Mouse (Mus musculus): Measurements from ENCODE around the gene Ddx27. TPM values are rescaled to one million over a fixed set of nuclear protein-coding genes. Genes with fewer than 3 reads are reported as not detected.
A peak's percentile ranks its signal among the peaks of the same experiment; 100 is the strongest.

The Ddx27 gene
- polyA plus RNA-seq, 1 experiment from 2014 or later = 34.9 TPM

GRCm38 (mm10) chr2:167063906-167064496 lies 49.0 kb downstream of the Ddx27 start:
- Histone ChIP-seq H3K27me3 (replicated peaks; ENCODE audit: control insufficient read depth, insufficient read depth, low read length) (no peaks in the 10 kb centered on the region), H3K27ac (ENCODE audit: low read depth, low read length) (peak overlapping the region; percentile 80)

GRCm38 (mm10) chr2:167064601-167065295 lies 49.8 kb downstream of the Ddx27 start:
- Histone ChIP-seq H3K4me3 (ENCODE audit: low read length) (peak overlapping the region; percentile 91), H3K9ac (ENCODE audit: low read depth, low read length) (peak overlapping the region; percentile 46; the same call in 1 of the 2 replicates), H3K36me3 (ENCODE audit: control insufficient read depth, insufficient read depth, low read length) (peaks cover 14% of the 10 kb centered on the region), H3K4me1 (ENCODE audit: control insufficient read depth, insufficient read depth, low read depth, low read length) (peaks cover 30% of the 10 kb centered on the region), H3K27ac (ENCODE audit: low read depth, low read length) (no peak overlapping the region), H3K27me3 (replicated peaks; ENCODE audit: control insufficient read depth, insufficient read depth, low read length) (no peaks in the 10 kb centered on the region), H3K4me2 (ENCODE audit: low read length) (peak overlapping the region; percentile 79), H3K9me3 (ENCODE audit: control insufficient read depth, low read length) (no peaks in the 10 kb centered on the region)
- WGBS = 21% methylated on average over 9 of the region's 9 CpGs
- no peak for ATAC-seq

More at GRCm38 (mm10) chr2:167063906-167064496, 49.0 kb downstream of the Ddx27 start:
- H3K9ac ChIP-seq (ENCODE audit: low read depth, low read length) = peak overlapping the region; percentile 97
- peak overlapping the region; percentile 91 for H3K4me3 ChIP-seq (ENCODE audit: low read length)
- no peak for ATAC-seq
- 0% methylated on average over 7 of the region's 7 CpGs for WGBS
- H3K4me1 ChIP-seq (ENCODE audit: control insufficient read depth, insufficient read depth, low read depth, low read length) = peaks cover 30% of the 10 kb centered on the region
- peak overlapping the region; percentile 79 for H3K4me2 ChIP-seq (ENCODE audit: low read length)
- peaks cover 14% of the 10 kb centered on the region for H3K36me3 ChIP-seq (ENCODE audit: control insufficient read depth, insufficient read depth, low read length)
- no peaks in the 10 kb centered on the region for H3K9me3 ChIP-seq (ENCODE audit: control insufficient read depth, low read length)

GRCm38 (mm10) chr2:167066031-167066430 lies 51.0 kb downstream of the Ddx27 start:
- no peaks in the 10 kb centered on the region for H3K9me3 ChIP-seq (ENCODE audit: control insufficient read depth, low read length)
- no peak overlapping the region for H3K27ac ChIP-seq (ENCODE audit: low read depth, low read length)
- H3K36me3 ChIP-seq (ENCODE audit: control insufficient read depth, insufficient read depth, low read length) = peaks cover 14% of the 10 kb centered on the region
- H3K4me3 ChIP-seq (ENCODE audit: low read length) = no peak overlapping the region
- no peak overlapping the region for H3K4me2 ChIP-seq (ENCODE audit: low read length)
- WGBS = 64% methylated on average over 1 of the region's 1 CpGs
- H3K4me1 ChIP-seq (ENCODE audit: control insufficient read depth, insufficient read depth, low read depth, low read length) = peaks cover 30% of the 10 kb centered on the region
- no peak for ATAC-seq
- H3K27me3 ChIP-seq (replicated peaks; ENCODE audit: control insufficient read depth, insufficient read depth, low read length) = no peaks in the 10 kb centered on the region
- H3K9ac ChIP-seq (ENCODE audit: low read depth, low read length) = no peak overlapping the region

GRCm38 (mm10) chr2:167066528-167067516 lies 51.8 kb downstream of the Ddx27 start:
- 31% methylated on average over 6 of the region's 6 CpGs for WGBS
- H3K27me3 ChIP-seq (replicated peaks; ENCODE audit: control insufficient read depth, insufficient read depth, low read length) = no peaks in the 10 kb centered on the region
- no peak overlapping the region for H3K9ac ChIP-seq (ENCODE audit: low read depth, low read length)
- H3K36me3 ChIP-seq (ENCODE audit: control insufficient read depth, insufficient read depth, low read length) = peaks cover 14% of the 10 kb centered on the region
- H3K27ac ChIP-seq (ENCODE audit: low read depth, low read length) = no peak overlapping the region
- ATAC-seq = no peak
- H3K4me1 ChIP-seq (ENCODE audit: control insufficient read depth, insufficient read depth, low read depth, low read length) = peaks cover 25% of the 10 kb centered on the region
- H3K4me2 ChIP-seq (ENCODE audit: low read length) = no peak overlapping the region
- H3K9me3 ChIP-seq (ENCODE audit: control insufficient read depth, low read length) = no peaks in the 10 kb centered on the region
- no peak overlapping the region for H3K4me3 ChIP-seq (ENCODE audit: low read length)

- 54% methylated on average over 6 of the region's 6 CpGs for WGBS
- no peak overlapping the region for H3K27ac ChIP-seq (ENCODE audit: low read depth, low read length)
These were observed 52.6 kb downstream of the Ddx27 start for GRCm38 (mm10) chr2:167067575-167067974.

GRCm38 (mm10) chr2:167070341-167070740 lies 55.3 kb downstream of the Ddx27 start:
- no peak overlapping the region for H3K4me3 ChIP-seq (ENCODE audit: low read length)
- peaks cover 19% of the 10 kb centered on the region for H3K4me1 ChIP-seq (ENCODE audit: control insufficient read depth, insufficient read depth, low read depth, low read length)
- no peak overlapping the region for H3K27ac ChIP-seq (ENCODE audit: low read depth, low read length)
- no peak for ATAC-seq
- no peak overlapping the region for H3K4me2 ChIP-seq (ENCODE audit: low read length)
- no peaks in the 10 kb centered on the region for H3K9me3 ChIP-seq (ENCODE audit: control insufficient read depth, low read length)
- no peaks in the 10 kb centered on the region for H3K27me3 ChIP-seq (replicated peaks; ENCODE audit: control insufficient read depth, insufficient read depth, low read length)
- peaks cover 10% of the 10 kb centered on the region for H3K36me3 ChIP-seq (ENCODE audit: control insufficient read depth, insufficient read depth, low read length)
- WGBS = 47% methylated on average over 6 of the region's 6 CpGs
- no peak overlapping the region; the same call in 1 of the 2 replicates for H3K9ac ChIP-seq (ENCODE audit: low read depth, low read length)

More at GRCm38 (mm10) chr2:167067575-167067974, 52.6 kb downstream of the Ddx27 start:
- Histone ChIP-seq H3K4me1 (ENCODE audit: control insufficient read depth, insufficient read depth, low read depth, low read length) (peaks cover 27% of the 10 kb centered on the region), H3K27me3 (replicated peaks; ENCODE audit: control insufficient read depth, insufficient read depth, low read length) (no peaks in the 10 kb centered on the region), H3K4me2 (ENCODE audit: low read length) (no peak overlapping the region), H3K36me3 (ENCODE audit: control insufficient read depth, insufficient read depth, low read length) (peaks cover 14% of the 10 kb centered on the region), H3K9ac (ENCODE audit: low read depth, low read length) (no peak overlapping the region), H3K9me3 (ENCODE audit: control insufficient read depth, low read length) (no peaks in the 10 kb centered on the region), H3K4me3 (ENCODE audit: low read length) (no peak overlapping the region)
- no peak for ATAC-seq

- 15% methylated on average over 12 of the region's 12 CpGs for WGBS
- peaks cover 13% of the 10 kb centered on the region; the same call in 1 of the 2 replicates for H3K4me1 ChIP-seq (ENCODE audit: control insufficient read depth, insufficient read depth, low read depth, low read length)
These were observed 56.3 kb downstream of the Ddx27 start for GRCm38 (mm10) chr2:167071266-167071640.

GRCm38 (mm10) chr2:167071641-167072601 lies 56.9 kb downstream of the Ddx27 start:
- H3K36me3 ChIP-seq (ENCODE audit: control insufficient read depth, insufficient read depth, low read length) = peaks cover under 1% of the 10 kb centered on the region; the same call in 1 of the 2 replicates
- H3K4me1 ChIP-seq (ENCODE audit: control insufficient read depth, insufficient read depth, low read depth, low read length) = peaks cover 13% of the 10 kb centered on the region; the same call in 1 of the 2 replicates
- H3K9me3 ChIP-seq (ENCODE audit: control insufficient read depth, low read length) = no peaks in the 10 kb centered on the region
- peak overlapping the region; percentile 87 for H3K27ac ChIP-seq (ENCODE audit: low read depth, low read length)
- 6% methylated on average over 22 of the region's 22 CpGs for WGBS
- H3K4me3 ChIP-seq (ENCODE audit: low read length) = peak overlapping the region; percentile 55
- H3K27me3 ChIP-seq (replicated peaks; ENCODE audit: control insufficient read depth, insufficient read depth, low read length) = no peaks in the 10 kb centered on the region; the same call in 1 of the 2 replicates
- peak overlapping the region; percentile 72 for H3K9ac ChIP-seq (ENCODE audit: low read depth, low read length)
- peak; percentile 98 for ATAC-seq
- H3K4me2 ChIP-seq (ENCODE audit: low read length) = peak overlapping the region; percentile 73

More at GRCm38 (mm10) chr2:167071266-167071640, 56.3 kb downstream of the Ddx27 start:
- no peaks in the 10 kb centered on the region for H3K9me3 ChIP-seq (ENCODE audit: control insufficient read depth, low read length)
- H3K4me2 ChIP-seq (ENCODE audit: low read length) = peak overlapping the region; percentile 73
- H3K27me3 ChIP-seq (replicated peaks; ENCODE audit: control insufficient read depth, insufficient read depth, low read length) = no peaks in the 10 kb centered on the region
- ATAC-seq = peak; percentile 14; the same call in 1 of the 2 replicates
- H3K9ac ChIP-seq (ENCODE audit: low read depth, low read length) = peak overlapping the region; percentile 72
- peaks cover 3% of the 10 kb centered on the region; the same call in 1 of the 2 replicates for H3K36me3 ChIP-seq (ENCODE audit: control insufficient read depth, insufficient read depth, low read length)
- peak overlapping the region; percentile 87 for H3K27ac ChIP-seq (ENCODE audit: low read depth, low read length)
- H3K4me3 ChIP-seq (ENCODE audit: low read length) = peak overlapping the region; percentile 55
